Mouse (Mus musculus) layer of hippocampus, adult 2 months (tissue): Measurements from ENCODE around the gene Col6a2. TPM values are rescaled to one million over a fixed set of nuclear protein-coding genes. Genes with fewer than 3 reads are reported as not detected.
A peak's percentile ranks its signal among the peaks of the same experiment; 100 is the strongest.

Source experiments
- DNase-seq, 2 experiments: peaks; one replicate each; pipeline ENCODE4 v3.0.0; 2022; ENCODE audit warnings: low spot score in 2 of 2
- H3K27ac ChIP-seq: fragments of 200-600 bp; 2 replicates; pipeline ENCODE4 v1.8.1; 2022
- H3K4me3 ChIP-seq: fragments of 200-600 bp; 2 replicates; pipeline ENCODE4 v1.8.1; 2022; ENCODE audit warnings: mild to moderate bottlenecking
- CTCF ChIP-seq: fragments of 200-600 bp; conservative IDR thresholded peaks from 2 replicates; pipeline ENCODE4 v1.8.1; 2022; ENCODE audit warnings: antibody characterized with exemption, mild to moderate bottlenecking, moderate library complexity
- total RNA-seq, 2 experiments: library from RNA; stranded (reverse); gene quantifications; 2 replicates each; pipeline ENCODE4 v1.2.3; 2021

Gene Col6a2
- total RNA-seq, 2 experiments from 2014 or later: 4.7 to 4.8 TPM

GRCm38 (mm10) chr10:76647390-76647789 is 24.0 kb upstream of the Col6a2 start:
- no peak for DNase-seq
- Histone ChIP-seq H3K4me3 (no peak overlapping the region), H3K27ac (no peak overlapping the region)
- no peak for TF ChIP-seq CTCF

- TF ChIP-seq CTCF: no peak
- DNase-seq: no peak
- Histone ChIP-seq H3K27ac (no peak overlapping the region), H3K4me3 (no peak overlapping the region)
Measured at GRCm38 (mm10) chr10:76645686-76646085, 22.3 kb upstream of the Col6a2 start.

GRCm38 (mm10) chr10:76645066-76645465 is 21.6 kb upstream of the Col6a2 start:
- no peak for TF ChIP-seq CTCF
- H3K27ac ChIP-seq: no peak overlapping the region
- DNase-seq: no peak

GRCm38 (mm10) chr10:76643999-76644398 is 20.6 kb upstream of the Col6a2 start:
- H3K4me3 ChIP-seq: no peak overlapping the region
- no peak for TF ChIP-seq CTCF
- no peak overlapping the region for H3K27ac ChIP-seq
- DNase-seq: no peak

More at GRCm38 (mm10) chr10:76645066-76645465, 21.6 kb upstream of the Col6a2 start:
- H3K4me3 ChIP-seq: no peak overlapping the region

GRCm38 (mm10) chr10:76643446-76643845 is 20.0 kb upstream of the Col6a2 start:
- TF ChIP-seq CTCF: no peak
- DNase-seq: no peak
- Histone ChIP-seq H3K27ac (no peak overlapping the region), H3K4me3 (no peak overlapping the region)

- TF ChIP-seq CTCF: no peak
- Histone ChIP-seq H3K4me3 (no peak overlapping the region), H3K27ac (no peak overlapping the region)
- DNase-seq: no peak
Measured at GRCm38 (mm10) chr10:76642628-76643434, 19.4 kb upstream of the Col6a2 start.

- no peak overlapping the region for H3K4me3 ChIP-seq
- H3K27ac ChIP-seq: no peak overlapping the region
- no peak for TF ChIP-seq CTCF
- no peak for DNase-seq
Measured at GRCm38 (mm10) chr10:76641894-76642627, 18.6 kb upstream of the Col6a2 start.

GRCm38 (mm10) chr10:76639952-76640351 is 16.5 kb upstream of the Col6a2 start:
- TF ChIP-seq CTCF: no peak
- Histone ChIP-seq H3K27ac (no peak overlapping the region), H3K4me3 (no peak overlapping the region)
- no peak for DNase-seq

- no peak overlapping the region for H3K27ac ChIP-seq
Measured at GRCm38 (mm10) chr10:76636601-76637000, 13.2 kb upstream of the Col6a2 start.

GRCm38 (mm10) chr10:76636026-76636425 is 12.6 kb upstream of the Col6a2 start:
- Histone ChIP-seq H3K4me3 (no peak overlapping the region), H3K27ac (no peak overlapping the region)
- DNase-seq: no peak
- TF ChIP-seq CTCF: no peak

More at GRCm38 (mm10) chr10:76636601-76637000, 13.2 kb upstream of the Col6a2 start:
- TF ChIP-seq CTCF: no peak
- no peak overlapping the region for H3K4me3 ChIP-seq
- no peak for DNase-seq

GRCm38 (mm10) chr10:76634584-76634983 is 11.2 kb upstream of the Col6a2 start:
- Histone ChIP-seq H3K4me3 (no peak overlapping the region), H3K27ac (no peak overlapping the region)
- DNase-seq: no peak
- TF ChIP-seq CTCF: no peak

- Histone ChIP-seq H3K27ac (no peak overlapping the region), H3K4me3 (no peak overlapping the region)
- DNase-seq: no peak
- no peak for TF ChIP-seq CTCF
Measured at GRCm38 (mm10) chr10:76634094-76634571, 10.7 kb upstream of the Col6a2 start.

GRCm38 (mm10) chr10:76632630-76633029 is 9.2 kb upstream of the Col6a2 start:
- Histone ChIP-seq H3K27ac (peak overlapping the region; percentile 49; the same call in 1 of the 2 replicates), H3K4me3 (no peak overlapping the region)
- DNase-seq: peak in 1 of 2 experiments; percentile 20
- TF ChIP-seq CTCF: no peak
